Mouse (Mus musculus) midbrain, embryonic 13.5 days (tissue): Measurements from ENCODE around the gene Usp22. TPM values are rescaled to one million over a fixed set of nuclear protein-coding genes. Genes with fewer than 3 reads are reported as not detected.
"Not testable (repeated sequence)": the region's sequence is repeated elsewhere in the genome, so short reads cannot be mapped to it uniquely, and the experiment has no call there.

Experiments used
- ATAC-seq: fragments of 200-750 bp; cut with Nextera tagmentation; 2 replicates; pipeline ENCODE4 v1.8.0; 2017; ENCODE audit warnings: mild to moderate bottlenecking, moderate TSS enrichment, moderate library complexity
- H3K27ac ChIP-seq: fragments of 300-500 bp; sonication (generic); 2 replicates; pipeline ENCODE4 v1.5.1; 2015; ENCODE audit warnings: inconsistent platforms, mild to moderate bottlenecking, moderate library complexity
- H3K27me3 ChIP-seq: fragments of 300-500 bp; sonication (generic); 2 replicates; pipeline ENCODE4 v1.6.1; 2015; ENCODE audit warnings: mild to moderate bottlenecking, inconsistent platforms
- H3K36me3 ChIP-seq: fragments of 300-500 bp; sonication (generic); 2 replicates; pipeline ENCODE4 v1.6.1; 2015; ENCODE audit warnings: mild to moderate bottlenecking, inconsistent platforms
- H3K4me1 ChIP-seq: fragments of 300-500 bp; sonication (generic); replicated peaks from 2 replicates; pipeline ENCODE4 v1.6.1; 2015; ENCODE audit warnings: inconsistent platforms
- H3K4me2 ChIP-seq: fragments of 300-500 bp; sonication (generic); replicated peaks from 2 replicates; pipeline ENCODE4 v1.6.1; 2015; ENCODE audit warnings: moderate library complexity, mild to moderate bottlenecking, inconsistent platforms
- H3K4me3 ChIP-seq: fragments of 300-500 bp; sonication (generic); replicated peaks from 2 replicates; pipeline ENCODE4 v1.5.1; 2015; ENCODE audit warnings: mild to moderate bottlenecking, inconsistent platforms
- H3K9ac ChIP-seq: fragments of 300-500 bp; sonication (generic); replicated peaks from 2 replicates; pipeline ENCODE4 v1.6.1; 2015; ENCODE audit warnings: mild to moderate bottlenecking, inconsistent platforms
- H3K9me3 ChIP-seq: fragments of 300-500 bp; sonication (generic); 2 replicates; pipeline ENCODE4 v1.6.1; 2016; ENCODE audit warnings: mild to moderate bottlenecking, inconsistent platforms
- WGBS: fragments of 180-500 bp; shearing (Covaris S2); methylation state at CpG from one replicate; pipeline ENCODE4 v1.1.7; 2015; 5-methylcytosine and 5-hydroxymethylcytosine counted together
- polyA plus RNA-seq: library from polyadenylated mRNA; unstranded; fragments of >200 nt; fragmentation: Nextera tagmentation; extraction: Ambion mirVana; gene quantifications from 2 replicates; pipeline ENCODE4 v1.2.1, GENCODE M21; 2015

The Usp22 gene
- polyA plus RNA-seq, 1 experiment from 2014 or later = 370 TPM

DNA sequence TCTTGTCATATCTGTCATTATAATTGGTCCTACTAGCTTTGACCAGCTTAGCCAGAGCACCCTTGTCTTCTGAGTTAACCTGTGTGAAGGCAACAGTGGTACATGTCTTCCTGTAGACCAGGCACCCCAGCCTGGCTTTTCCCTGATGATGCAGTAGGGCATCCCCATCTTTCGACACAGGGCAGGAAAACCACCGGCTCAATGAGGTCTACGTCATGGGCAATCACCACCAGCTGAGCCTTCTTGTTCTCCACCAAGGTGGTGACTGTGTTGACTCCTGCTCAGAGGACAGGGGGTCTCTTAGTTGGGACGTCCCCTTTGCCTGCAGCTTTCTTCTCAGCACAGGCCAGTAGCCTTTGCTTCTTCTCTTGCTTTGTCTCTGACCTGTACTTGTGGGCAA, 44.2 kb downstream of the Usp22 start:
- WGBS = 89% methylated on average over 4 of the region's 4 CpGs
- H3K27me3 ChIP-seq, ATAC-seq: not testable (repeated sequence)

DNA sequence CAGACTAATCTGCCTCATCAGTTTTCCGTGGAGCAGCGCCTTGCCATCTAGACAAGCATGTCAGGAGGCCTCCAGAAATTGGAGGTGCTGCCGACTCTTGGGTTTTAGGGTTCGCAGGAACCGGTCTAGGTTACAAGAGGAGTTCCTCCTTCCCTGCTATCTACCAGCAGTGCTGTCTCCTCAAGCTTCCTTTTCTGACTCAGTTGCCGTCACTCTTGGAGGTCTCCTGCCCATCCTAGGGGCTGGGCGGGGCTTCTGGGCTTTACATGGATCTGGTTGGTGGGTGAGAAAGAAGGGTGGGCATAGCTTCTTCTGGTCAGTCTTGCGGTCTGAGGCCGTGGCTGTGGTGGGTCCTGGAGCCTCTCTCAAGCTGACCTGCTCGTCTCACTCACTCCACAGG, 45.5 kb downstream of the Usp22 start:
- H3K4me2 ChIP-seq = no peak overlapping the region
- no peaks in the 10 kb centered on the region for H3K27me3 ChIP-seq
- no peak overlapping the region for H3K9ac ChIP-seq
- 54% methylated on average over 10 of the region's 10 CpGs for WGBS
- no peaks in the 10 kb centered on the region for H3K36me3 ChIP-seq
- no peaks in the 10 kb centered on the region for H3K4me1 ChIP-seq
- H3K9me3 ChIP-seq = no peaks in the 10 kb centered on the region
- no peak overlapping the region for H3K4me3 ChIP-seq
- no peak overlapping the region for H3K27ac ChIP-seq
- no peak for ATAC-seq

More for the DNA sequence above, 44.2 kb downstream of the Usp22 start:
- not testable (repeated sequence) for H3K4me3 ChIP-seq, H3K4me2 ChIP-seq, H3K4me1 ChIP-seq, H3K27ac ChIP-seq, H3K9me3 ChIP-seq, H3K36me3 ChIP-seq, H3K9ac ChIP-seq

DNA sequence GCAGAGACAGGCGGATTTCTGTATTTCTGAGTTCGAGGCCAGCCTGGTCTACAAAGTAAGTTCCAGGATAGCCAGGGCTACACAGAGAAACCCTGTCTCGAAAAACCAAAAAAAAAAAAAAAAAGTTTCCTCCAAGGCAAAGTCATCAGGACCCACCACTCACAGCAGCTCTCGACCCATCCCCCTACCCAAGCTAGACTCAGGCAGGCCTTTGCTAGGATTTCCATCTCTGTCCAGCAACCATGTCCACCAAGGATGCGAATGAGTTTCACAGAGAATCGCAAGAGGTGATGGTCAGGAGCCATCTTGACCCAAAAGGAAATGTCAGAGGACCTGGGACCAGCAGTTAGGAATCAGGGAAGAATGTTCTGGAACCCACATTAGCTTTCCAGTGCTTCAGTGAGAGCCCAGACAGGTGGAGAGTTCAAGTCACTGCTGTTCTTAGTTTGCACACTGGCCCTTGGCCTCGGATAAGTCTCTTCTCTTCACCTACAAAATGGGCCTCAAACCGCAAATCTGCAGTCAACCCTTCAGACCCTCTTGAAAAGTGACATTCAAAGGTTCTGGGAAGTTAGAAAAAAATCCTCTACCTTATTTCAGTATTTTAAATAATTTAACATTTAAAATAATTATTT, 47.3 kb downstream of the Usp22 start:
- H3K4me1 ChIP-seq = no peaks in the 10 kb centered on the region
- no peak for ATAC-seq
- no peak overlapping the region for H3K4me3 ChIP-seq
- H3K9me3 ChIP-seq = no peaks in the 10 kb centered on the region
- H3K27me3 ChIP-seq = no peaks in the 10 kb centered on the region
- H3K4me2 ChIP-seq = no peak overlapping the region
- 91% methylated on average over 8 of the region's 8 CpGs for WGBS
- no peaks in the 10 kb centered on the region for H3K36me3 ChIP-seq
- no peak overlapping the region for H3K9ac ChIP-seq
- H3K27ac ChIP-seq = no peak overlapping the region

DNA sequence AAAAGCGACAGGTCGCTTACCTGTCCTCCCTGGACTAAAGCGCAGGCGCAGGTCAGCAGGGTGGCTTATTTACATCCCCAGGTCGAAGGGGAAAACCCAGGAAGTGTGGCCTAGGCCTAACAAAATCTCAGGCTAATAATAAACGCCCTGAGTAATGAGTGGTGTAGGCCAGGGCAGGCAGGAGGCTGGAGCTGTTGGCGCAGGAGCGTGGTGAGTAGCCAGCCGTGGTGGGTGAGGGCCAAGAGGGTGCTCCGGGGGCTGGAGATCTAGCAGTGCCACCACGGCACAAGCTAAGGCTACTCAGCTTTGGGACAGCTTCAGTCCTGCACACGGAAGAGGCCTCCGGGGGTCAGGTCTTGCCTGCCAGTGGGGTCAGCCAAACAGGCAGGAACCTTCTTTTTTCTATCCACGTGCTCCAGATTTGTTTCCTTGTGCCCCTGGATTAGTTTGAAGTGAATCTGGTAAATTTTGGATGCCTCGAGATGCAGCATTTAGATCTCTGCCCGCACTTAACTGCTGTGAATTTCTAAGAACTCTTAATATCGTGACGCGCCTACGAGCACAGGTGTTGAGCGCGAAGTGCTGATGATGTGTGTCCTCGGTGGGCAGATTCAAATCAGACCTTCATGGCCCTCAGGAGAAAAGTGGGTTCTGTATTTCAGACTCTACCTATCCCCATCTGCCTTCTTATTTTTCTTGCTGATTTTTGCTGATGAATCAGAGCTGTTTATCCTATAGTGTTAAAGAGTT, 48.1 kb downstream of the Usp22 start, which contains the start of gene Tnfrsf13b:
Tnfrsf13b (plus strand) TSS at position 150 of the 750 bp plus-strand sequence.
- no peak within 1 kb of the TSS for H3K27ac ChIP-seq
- ATAC-seq = no peak
- no peak within 1 kb of the TSS for H3K9ac ChIP-seq
- no peaks in the 10 kb centered on the region for H3K9me3 ChIP-seq
- no peaks in the 10 kb centered on the region for H3K4me1 ChIP-seq
- H3K4me2 ChIP-seq = no peak within 1 kb of the TSS
- 86% methylated on average over 23 of the region's 23 CpGs for WGBS
- H3K36me3 ChIP-seq = no peaks in the 10 kb centered on the region
- H3K4me3 ChIP-seq = no peak within 1 kb of the TSS
- no peaks in the 10 kb centered on the region for H3K27me3 ChIP-seq

DNA sequence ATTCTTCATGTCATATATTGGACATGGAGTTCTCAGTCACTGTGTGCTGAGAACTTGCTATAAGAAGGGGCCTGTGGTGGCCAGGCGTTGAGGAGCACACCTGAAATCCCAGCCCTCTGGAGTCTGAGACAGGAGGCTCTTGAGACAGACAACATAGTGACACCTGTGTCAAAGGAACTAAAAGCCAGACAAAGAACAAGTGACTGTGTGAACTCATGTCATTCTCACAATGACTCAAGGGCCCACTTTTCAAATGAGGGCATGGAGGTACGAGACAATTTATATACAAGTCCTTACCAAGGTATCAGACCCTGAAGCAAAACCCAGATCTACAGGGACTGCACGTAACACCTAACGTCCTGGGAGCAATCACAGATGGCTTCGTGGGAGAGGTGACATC, 48.9 kb downstream of the Usp22 start:
- 89% methylated on average over 5 of the region's 5 CpGs for WGBS
- no peaks in the 10 kb centered on the region for H3K27me3 ChIP-seq
- H3K36me3 ChIP-seq = no peaks in the 10 kb centered on the region
- H3K27ac ChIP-seq = no peak overlapping the region
- no peak overlapping the region for H3K9ac ChIP-seq
- no peak for ATAC-seq
- H3K9me3 ChIP-seq = no peaks in the 10 kb centered on the region
- H3K4me2 ChIP-seq = no peak overlapping the region
- no peaks in the 10 kb centered on the region for H3K4me1 ChIP-seq
- H3K4me3 ChIP-seq = no peak overlapping the region

DNA sequence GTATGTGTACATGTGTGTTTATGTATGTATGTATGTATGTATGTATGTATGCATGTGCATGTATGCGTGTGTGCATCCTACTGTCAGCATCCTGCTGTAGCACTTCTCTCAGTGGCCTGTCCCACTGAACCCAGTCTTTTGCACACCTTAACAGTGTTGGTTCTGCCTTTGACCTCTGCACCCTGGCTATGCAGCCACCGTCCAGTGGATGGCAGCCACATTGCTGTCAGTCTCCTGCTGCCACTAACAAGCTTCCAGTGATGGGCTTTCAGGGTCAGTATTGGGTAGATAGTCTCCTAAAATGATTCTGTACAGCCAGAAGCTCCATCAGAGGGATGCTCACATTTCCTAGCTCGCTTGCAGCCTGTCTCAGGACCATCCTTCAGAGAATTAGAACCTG, 51.0 kb downstream of the Usp22 start:
- no peaks in the 10 kb centered on the region for H3K4me1 ChIP-seq
- H3K27me3 ChIP-seq = no peaks in the 10 kb centered on the region
- 69% methylated on average over 3 of the region's 3 CpGs for WGBS
- no peak overlapping the region for H3K4me3 ChIP-seq
- no peak overlapping the region for H3K9ac ChIP-seq
- H3K4me2 ChIP-seq = no peak overlapping the region
- H3K9me3 ChIP-seq = no peaks in the 10 kb centered on the region
- H3K27ac ChIP-seq = no peak overlapping the region
- ATAC-seq = no peak
- no peaks in the 10 kb centered on the region for H3K36me3 ChIP-seq

DNA sequence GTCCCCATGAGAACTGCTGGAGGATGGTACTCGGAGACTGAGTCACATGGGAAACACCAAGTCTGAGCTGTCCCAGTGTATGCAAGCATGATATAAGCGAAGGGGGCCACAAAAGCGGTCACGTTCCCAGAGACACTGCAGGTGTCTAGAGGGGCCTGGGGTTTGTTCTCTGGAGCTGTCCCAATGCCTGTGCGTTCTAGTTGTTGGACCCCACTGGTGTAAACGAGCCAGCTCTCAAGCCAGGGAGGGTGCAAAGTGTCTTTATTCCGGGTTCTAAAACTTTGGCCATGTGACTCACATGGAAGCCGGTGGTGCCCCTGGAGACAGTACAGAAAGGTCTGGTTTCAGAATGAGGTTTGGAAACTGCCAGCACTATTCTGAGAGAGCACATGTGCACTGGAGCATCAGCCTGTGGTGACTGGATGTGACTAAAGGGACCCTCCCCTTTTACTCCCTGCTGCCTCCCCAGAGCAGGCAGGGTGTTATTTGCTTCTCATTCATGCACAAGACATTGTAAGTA, 52.0 kb downstream of the Usp22 start:
- Histone ChIP-seq H3K36me3 (no peaks in the 10 kb centered on the region), H3K9ac (no peak overlapping the region), H3K9me3 (0 out of 2 replicates have a peak, but pooled peaks cover 6% of the 10 kb centered on the region), H3K4me2 (no peak overlapping the region), H3K27ac (no peak overlapping the region), H3K27me3 (no peaks in the 10 kb centered on the region), H3K4me3 (no peak overlapping the region), H3K4me1 (no peaks in the 10 kb centered on the region)
- ATAC-seq = no peak
- 88% methylated on average over 8 of the region's 8 CpGs for WGBS

DNA sequence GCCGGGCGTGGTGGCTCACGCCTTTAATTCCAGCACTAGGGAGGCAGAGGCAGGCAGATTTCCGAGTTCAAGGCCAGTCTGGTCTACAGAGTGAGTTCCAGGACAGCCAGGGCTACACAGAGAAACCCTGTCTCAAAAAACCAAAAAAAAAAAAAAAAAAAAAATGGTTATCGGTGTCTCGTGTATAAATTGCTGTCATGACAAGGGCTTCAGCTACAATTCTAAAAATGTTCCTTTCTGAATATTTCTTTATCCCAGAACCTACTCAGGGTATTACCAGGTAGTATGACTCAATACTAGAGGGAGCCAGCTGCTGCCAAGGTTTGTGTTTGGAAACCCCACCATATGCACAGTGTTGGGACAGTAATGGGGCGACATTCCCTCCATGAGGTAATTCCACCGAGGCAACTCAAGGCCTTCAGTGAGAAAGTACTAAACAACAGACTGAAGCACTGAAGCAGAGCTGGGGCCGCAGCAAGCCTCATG, 52.5 kb downstream of the Usp22 start:
- H3K27me3 ChIP-seq = no peaks in the 10 kb centered on the region

DNA sequence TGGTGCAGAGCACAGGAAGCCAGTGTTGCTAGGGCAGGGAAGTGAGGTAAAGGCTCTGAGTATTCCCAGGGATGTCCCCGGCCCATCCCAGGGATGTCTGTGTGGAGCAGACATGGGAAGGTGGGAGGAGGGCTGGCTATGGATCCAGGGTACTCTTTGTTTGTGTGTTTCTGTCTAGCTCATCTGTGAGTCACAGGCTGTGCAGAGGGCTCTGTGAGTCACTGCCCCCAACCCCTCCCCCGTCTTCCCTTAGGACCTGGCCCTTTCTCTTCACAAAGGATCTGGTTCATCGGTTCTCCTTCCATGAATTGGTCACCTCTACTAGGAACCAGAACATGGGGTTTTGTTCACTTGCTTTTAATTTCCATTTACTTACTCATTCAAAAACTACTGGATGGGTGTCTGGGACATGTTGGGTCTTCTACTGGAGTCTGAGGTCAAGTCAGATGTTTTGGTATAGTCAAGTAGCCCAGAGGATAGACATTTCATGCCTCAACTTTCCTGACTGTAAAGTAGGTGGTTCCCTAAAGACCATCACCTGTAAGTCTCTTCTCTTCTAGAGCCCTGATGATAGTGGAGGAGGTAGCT, 54.8 kb downstream of the Usp22 start:
- no peak for ATAC-seq
- Histone ChIP-seq H3K27me3 (no peaks in the 10 kb centered on the region), H3K27ac (no peak overlapping the region), H3K9ac (no peak overlapping the region), H3K4me3 (no peak overlapping the region), H3K9me3 (0 out of 2 replicates have a peak, but pooled peaks cover 6% of the 10 kb centered on the region), H3K4me1 (no peaks in the 10 kb centered on the region), H3K4me2 (no peak overlapping the region), H3K36me3 (no peaks in the 10 kb centered on the region)
- WGBS = 86% methylated on average over 3 of the region's 3 CpGs

More for the DNA sequence above, 52.5 kb downstream of the Usp22 start:
- no peak overlapping the region for H3K9ac ChIP-seq
- no peaks in the 10 kb centered on the region for H3K36me3 ChIP-seq
- no peak overlapping the region for H3K27ac ChIP-seq
- no peaks in the 10 kb centered on the region for H3K4me1 ChIP-seq
- no peak overlapping the region for H3K4me3 ChIP-seq
- 88% methylated on average over 9 of the region's 9 CpGs for WGBS
- ATAC-seq = no peak
- H3K4me2 ChIP-seq = no peak overlapping the region
- 0 out of 2 replicates have a peak, but pooled peaks cover 6% of the 10 kb centered on the region for H3K9me3 ChIP-seq

DNA sequence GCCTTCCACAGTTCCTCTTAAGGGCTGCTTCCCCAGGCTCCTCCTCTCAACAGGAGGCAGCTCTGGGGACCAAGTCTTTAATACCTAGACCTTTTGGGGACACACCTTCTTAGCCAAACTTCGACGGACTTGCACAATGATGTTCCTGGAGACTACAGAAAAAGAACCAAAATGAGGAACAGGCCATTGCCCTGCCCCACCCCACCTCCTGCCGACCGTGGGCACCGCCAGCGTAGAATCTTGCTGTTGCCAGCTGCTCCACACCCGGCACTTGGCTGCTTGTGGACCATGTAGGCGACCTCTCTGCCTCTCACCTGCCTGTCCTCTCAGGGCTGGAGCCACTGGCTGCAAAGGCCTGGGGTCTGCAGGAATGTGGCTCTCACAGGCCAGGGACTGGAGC, 58.6 kb downstream of the Usp22 start:
- no peak overlapping the region for H3K4me3 ChIP-seq
- H3K36me3 ChIP-seq = no peaks in the 10 kb centered on the region
- H3K4me2 ChIP-seq = no peak overlapping the region
- 66% methylated on average over 8 of the region's 8 CpGs for WGBS
- H3K4me1 ChIP-seq = no peaks in the 10 kb centered on the region
- H3K27ac ChIP-seq = no peak overlapping the region
- H3K9ac ChIP-seq = no peak overlapping the region
- no peaks in the 10 kb centered on the region for H3K27me3 ChIP-seq
- no peak for ATAC-seq
- 0 out of 2 replicates have a peak, but pooled peaks cover 6% of the 10 kb centered on the region for H3K9me3 ChIP-seq

DNA sequence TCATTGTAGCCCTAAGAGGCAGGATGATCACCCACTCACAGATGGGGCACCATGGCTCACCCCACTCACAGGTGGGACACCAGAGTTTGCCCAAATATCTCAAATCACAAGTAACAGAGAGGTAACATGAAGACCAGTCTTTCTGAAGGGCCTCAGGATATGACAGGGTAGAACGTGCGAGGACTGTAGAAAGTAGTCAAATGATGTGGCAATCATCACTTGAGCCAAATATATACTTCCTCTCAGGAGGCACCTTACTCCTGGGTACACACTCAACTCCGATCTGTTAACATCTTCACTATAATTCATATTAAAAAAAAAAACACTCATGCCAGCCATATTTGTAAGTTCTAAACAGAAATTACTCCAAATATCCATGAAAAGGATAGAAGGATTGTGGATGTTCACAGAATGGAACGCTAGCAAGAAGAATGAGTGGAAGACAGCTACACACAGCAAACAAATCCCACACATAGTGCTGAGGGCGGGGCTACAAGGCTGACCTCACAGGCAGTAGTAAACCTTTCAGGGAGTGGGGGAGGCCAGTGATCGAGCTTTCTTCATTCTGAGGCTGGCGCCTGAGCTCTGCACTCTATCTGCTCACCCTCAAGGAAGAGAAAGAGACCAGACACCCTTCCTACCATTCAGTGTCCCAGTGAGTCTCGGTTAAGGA, 62.4 kb downstream of the Usp22 start:
- Histone ChIP-seq H3K27ac (no peak overlapping the region), H3K4me3 (no peak overlapping the region), H3K36me3 (no peaks in the 10 kb centered on the region), H3K9me3 (no peaks in the 10 kb centered on the region), H3K9ac (no peak overlapping the region), H3K27me3 (no peaks in the 10 kb centered on the region), H3K4me1 (no peaks in the 10 kb centered on the region), H3K4me2 (no peak overlapping the region)
- 86% methylated on average over 8 of the region's 8 CpGs for WGBS
- ATAC-seq = no peak

DNA sequence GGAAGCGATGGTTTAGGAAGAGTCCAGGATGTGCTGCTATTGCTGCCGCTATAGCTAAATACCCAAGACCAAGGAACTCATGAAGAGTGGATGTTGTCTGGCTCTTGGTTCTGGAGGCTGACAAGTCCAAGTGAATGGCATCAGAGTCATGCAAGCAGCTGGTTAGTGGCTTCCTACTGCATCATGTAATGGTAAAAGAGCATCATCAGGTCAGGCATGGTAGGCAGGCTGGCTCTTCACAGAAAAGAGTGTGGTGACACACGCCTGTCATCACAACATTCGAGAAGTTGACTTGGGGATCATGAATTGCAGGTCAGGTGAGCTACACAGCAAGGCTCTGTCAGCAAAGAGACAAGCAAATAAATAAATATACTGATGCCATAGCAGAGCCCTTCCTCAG, 63.4 kb downstream of the Usp22 start:
- H3K4me3 ChIP-seq = no peak overlapping the region
- no peak overlapping the region for H3K9ac ChIP-seq
- no peaks in the 10 kb centered on the region for H3K36me3 ChIP-seq
- H3K4me1 ChIP-seq = no peaks in the 10 kb centered on the region
- ATAC-seq = no peak
- 95% methylated on average over 4 of the region's 4 CpGs for WGBS
- H3K9me3 ChIP-seq = no peaks in the 10 kb centered on the region
- no peaks in the 10 kb centered on the region for H3K27me3 ChIP-seq
- no peak overlapping the region for H3K4me2 ChIP-seq
- no peak overlapping the region for H3K27ac ChIP-seq
